Mouse (Mus musculus) liver, embryonic 14.5 days (tissue): Measurements from ENCODE around the gene Myo18a. TPM values are rescaled to one million over a fixed set of nuclear protein-coding genes. Genes with fewer than 3 reads are reported as not detected.

ENCODE experiments used
- ATAC-seq: fragments of 200-750 bp; cut with Nextera tagmentation; 2 replicates; pipeline ENCODE4 v1.8.0; 2017; ENCODE audit warnings: moderate number of reproducible peaks, mild to moderate bottlenecking, moderate library complexity; ENCODE audit not compliant: insufficient read depth
- DNase-seq, 3 experiments: peaks; one replicate each; pipeline ENCODE4 v3.0.0-alpha.2; 2012 to 2013; ENCODE audit warnings: low read depth in 3 of 3, low spot score in 3 of 3
- H3K27ac ChIP-seq: fragments of 300-500 bp; sonication (generic); 2 replicates; pipeline ENCODE4 v1.5.1; 2014; ENCODE audit warnings: moderate library complexity, mild to moderate bottlenecking, control low read depth, inconsistent platforms
- H3K27me3 ChIP-seq: fragments of 300-500 bp; sonication (generic); 2 replicates; pipeline ENCODE4 v1.6.1; 2014; ENCODE audit warnings: mild to moderate bottlenecking, low read length, moderate library complexity; ENCODE audit not compliant: control insufficient read depth, insufficient read depth
- H3K36me3 ChIP-seq: fragments of 300-500 bp; sonication (generic); replicated peaks from 2 replicates; pipeline ENCODE4 v1.6.1; 2014; ENCODE audit warnings: low read depth; ENCODE audit not compliant: control insufficient read depth, insufficient read depth
- H3K4me1 ChIP-seq, 2 experiments: fragments of 200-500 bp in 1 of 2; fragments of 300-500 bp in 1 of 2; sonication (generic) in 1 of 2; replicated peaks; 2 replicates each; pipeline ENCODE4 v1.6.1; 2012 to 2014; ENCODE audit warnings: antibody characterized with exemption in 1 of 2, inconsistent platforms in 1 of 2, low read length in 1 of 2; ENCODE audit not compliant: control insufficient read depth in 2 of 2, insufficient read depth in 2 of 2
- H3K4me2 ChIP-seq: fragments of 300-500 bp; sonication (generic); 2 replicates; pipeline ENCODE4 v1.6.1; 2014; ENCODE audit warnings: low read depth, mild to moderate bottlenecking, control low read depth, moderate library complexity
- H3K4me3 ChIP-seq, 2 experiments: fragments of 200-500 bp in 1 of 2; fragments of 300-500 bp in 1 of 2; sonication (generic) in 1 of 2; 2 replicates each; pipeline ENCODE4 v1.5.1; 2012 to 2014; ENCODE audit warnings: low read depth in 2 of 2, low read length in 2 of 2, mild to moderate bottlenecking in 2 of 2, control low read depth in 1 of 2, inconsistent platforms in 1 of 2, moderate library complexity in 1 of 2; ENCODE audit not compliant: insufficient read depth in 1 of 2
- H3K9ac ChIP-seq: fragments of 300-500 bp; sonication (generic); replicated peaks from 2 replicates; pipeline ENCODE4 v1.6.1; 2014; ENCODE audit warnings: mild to moderate bottlenecking, control low read depth, moderate library complexity
- H3K9me3 ChIP-seq: fragments of 300-500 bp; sonication (generic); 2 replicates; pipeline ENCODE4 v1.6.1; 2016; ENCODE audit warnings: low read length, mixed read lengths; ENCODE audit not compliant: control insufficient read depth
- CTCF ChIP-seq: IDR thresholded peaks from 2 replicates; pipeline ENCODE4 v1.5.1; 2016; ENCODE audit warnings: antibody characterized with exemption, low read depth, control low read depth
- EP300 ChIP-seq: IDR thresholded peaks from 2 replicates; pipeline ENCODE4 v1.6.1; 2016; ENCODE audit warnings: antibody characterized with exemption, low read depth
- WGBS: fragments of 180-500 bp; shearing (Covaris S2); extraction: QIAGEN DNeasy Blood & Tissue Kit; methylation state at CpG from one replicate; pipeline ENCODE4 v1.1.7; 2014; ENCODE audit not compliant: insufficient replicate concordance; 5-methylcytosine and 5-hydroxymethylcytosine counted together
- polyA plus RNA-seq, 2 experiments: library from polyadenylated mRNA; depleted of rRNA in 1 of 2; stranded (reverse) in 1 of 2; unstranded in 1 of 2; fragments of >200 nt; fragmentation: Nextera tagmentation in 1 of 2; extraction: Ambion mirVana in 1 of 2; gene quantifications; 2 replicates each; pipeline versions ENCODE4 v1.2.1 to v1.2.3; 2012 to 2014

Gene Myo18a
- polyA plus RNA-seq, 2 experiments = 13.5 to 15.4 TPM

- no peak for DNase-seq
- Histone ChIP-seq H3K4me2 (no peak overlapping the region), H3K4me3 (no peak overlapping the region), H3K4me1 (peaks cover 0 to 2% of the 10 kb centered on the region in 2 experiments; a peak in 1 of 4 replicates), H3K27me3 (peaks cover 6% of the 10 kb centered on the region), H3K36me3 (no peaks in the 10 kb centered on the region), H3K9ac (no peak overlapping the region), H3K27ac (no peak overlapping the region), H3K9me3 (no peaks in the 10 kb centered on the region)
- 19% methylated on average over 3 of the region's 3 CpGs for WGBS
- TF ChIP-seq CTCF = no peak
- no peak for TF ChIP-seq EP300
- no peak for ATAC-seq
Measured at GRCm38 (mm10) chr11:77903761-77904160, 140.7 kb downstream of the Myo18a start.

DNA sequence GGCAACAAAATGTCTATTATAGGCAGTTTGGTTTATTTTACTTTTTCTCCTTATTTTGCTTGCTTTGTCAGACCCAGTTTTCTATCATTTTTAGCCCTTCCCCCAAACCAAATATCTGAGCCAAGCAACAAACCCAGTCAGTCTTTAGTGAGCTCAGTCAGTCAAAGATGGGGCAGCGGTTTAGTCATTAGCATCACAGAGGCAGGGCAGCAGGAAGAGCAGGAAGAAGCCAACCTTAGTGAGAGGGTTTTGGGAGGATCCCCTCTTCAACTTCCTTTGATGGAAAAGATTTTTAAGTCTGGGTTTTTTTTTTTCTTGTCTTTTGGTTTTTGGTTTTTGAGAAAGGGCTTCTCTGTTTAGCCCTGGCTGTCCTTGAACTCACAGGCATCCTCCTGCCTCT lies 141.7 kb downstream of the Myo18a start:
- H3K36me3 ChIP-seq = no peaks in the 10 kb centered on the region
- DNase-seq (no peak), ATAC-seq (no peak)
- no peaks in the 10 kb centered on the region for H3K9me3 ChIP-seq
- WGBS = 34% methylated on average over 1 of the region's 1 CpGs
- TF ChIP-seq EP300 (no peak), CTCF (no peak)
- no peak overlapping the region for H3K9ac ChIP-seq
- H3K27ac ChIP-seq = no peak overlapping the region
- H3K4me1 ChIP-seq = peaks cover 0 to 2% of the 10 kb centered on the region in 2 experiments; a peak in 1 of 4 replicates
- peaks cover 6% of the 10 kb centered on the region for H3K27me3 ChIP-seq
- no peak overlapping the region for H3K4me3 ChIP-seq
- no peak overlapping the region for H3K4me2 ChIP-seq

DNA sequence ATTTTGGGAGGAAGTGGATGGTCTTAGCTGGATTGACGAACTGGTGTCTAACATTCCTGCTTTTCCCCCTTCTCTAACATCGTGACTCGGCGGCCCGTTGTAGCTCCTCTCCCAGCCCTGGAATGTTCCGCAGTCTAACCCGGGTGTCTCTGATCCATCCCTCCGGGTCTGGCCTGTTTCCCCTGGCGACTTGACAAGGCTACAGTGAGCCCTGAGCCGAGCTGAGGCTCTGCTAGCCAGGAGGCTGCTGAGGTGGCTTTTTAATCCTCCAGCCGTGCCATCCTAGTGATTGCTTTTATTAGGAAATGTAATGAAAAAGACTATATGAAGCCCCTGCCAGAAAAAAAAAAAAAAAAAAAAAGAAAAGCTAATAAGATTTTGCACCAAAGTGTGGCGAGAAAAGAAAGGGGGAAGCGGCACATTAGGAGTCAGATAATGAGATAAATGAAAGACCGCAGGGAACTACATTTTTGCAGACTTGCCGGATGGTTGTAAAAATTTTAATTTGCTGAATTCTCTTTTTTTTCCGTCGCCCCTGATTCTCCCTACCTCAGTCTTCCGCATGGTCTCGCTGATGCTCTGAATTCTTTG lies 143.1 kb downstream of the Myo18a start:
- Histone ChIP-seq H3K27ac (no peak overlapping the region), H3K27me3 (peaks cover 6% of the 10 kb centered on the region), H3K9ac (no peak overlapping the region), H3K4me1 (no peaks in the 10 kb centered on the region; a peak in 1 of 4 replicates), H3K4me3 (no peak overlapping the region), H3K36me3 (no peaks in the 10 kb centered on the region), H3K9me3 (no peaks in the 10 kb centered on the region), H3K4me2 (no peak overlapping the region)
- DNase-seq (no peak), ATAC-seq (no peak)
- WGBS = 34% methylated on average over 19 of the region's 19 CpGs
- TF ChIP-seq EP300 = no peak
- TF ChIP-seq CTCF = no peak

- no peak overlapping the region for H3K4me2 ChIP-seq
- H3K36me3 ChIP-seq = no peaks in the 10 kb centered on the region
- H3K4me1 ChIP-seq = no peaks in the 10 kb centered on the region
- H3K9me3 ChIP-seq = no peaks in the 10 kb centered on the region
- no peak overlapping the region for H3K9ac ChIP-seq
- peaks cover 6% of the 10 kb centered on the region for H3K27me3 ChIP-seq
- H3K27ac ChIP-seq = no peak overlapping the region
- no peak overlapping the region for H3K4me3 ChIP-seq
- 19% methylated on average over 9 of the region's 9 CpGs for WGBS
- DNase-seq (no peak), ATAC-seq (no peak)
- TF ChIP-seq EP300 = no peak
- no peak for TF ChIP-seq CTCF
Measured at GRCm38 (mm10) chr11:77906747-77907174, 143.7 kb downstream of the Myo18a start.

DNA sequence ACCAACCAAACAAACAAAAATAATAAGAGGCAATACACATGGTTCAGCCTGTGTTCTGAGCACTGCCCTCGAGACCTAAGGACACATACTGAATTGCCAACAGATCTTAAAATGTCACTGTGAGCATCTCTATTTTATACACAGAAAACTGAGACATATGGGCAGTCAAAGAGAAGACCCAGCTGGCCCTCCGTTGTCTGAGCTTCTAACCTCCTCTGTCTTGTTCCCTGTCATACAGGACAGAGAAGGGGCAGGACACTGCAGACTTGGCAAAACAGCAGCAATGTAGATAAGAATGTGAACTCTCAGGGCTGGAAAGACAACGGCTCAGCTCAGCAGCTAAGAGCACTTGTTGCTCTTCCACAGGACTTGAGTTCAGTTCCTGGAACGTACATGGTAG lies 145.4 kb downstream of the Myo18a start:
- H3K27ac ChIP-seq = no peak overlapping the region
- H3K4me3 ChIP-seq = no peak overlapping the region
- ATAC-seq (no peak), DNase-seq (no peak)
- H3K27me3 ChIP-seq = peaks cover 3% of the 10 kb centered on the region
- no peaks in the 10 kb centered on the region for H3K36me3 ChIP-seq
- no peaks in the 10 kb centered on the region for H3K9me3 ChIP-seq
- no peak overlapping the region for H3K9ac ChIP-seq
- no peak overlapping the region for H3K4me2 ChIP-seq
- TF ChIP-seq EP300 = no peak
- TF ChIP-seq CTCF = no peak
- no peaks in the 10 kb centered on the region for H3K4me1 ChIP-seq
- 38% methylated on average over 4 of the region's 4 CpGs for WGBS
